Mouse (Mus musculus) NIH3T3 (cell line): ENCODE data around the gene Fam107a.
A peak's percentile ranks its signal among the peaks of the same experiment; 100 is the strongest.
"Not testable (repeated sequence)": the region's sequence is repeated elsewhere in the genome, so short reads cannot be mapped to it uniquely, and the experiment has no call there.

Experiments
- DNase-seq: peaks from one replicate; pipeline ENCODE4 v3.0.0-alpha.2; 2012; ENCODE audit warnings: low read depth

Gene Fam107a

DNA sequence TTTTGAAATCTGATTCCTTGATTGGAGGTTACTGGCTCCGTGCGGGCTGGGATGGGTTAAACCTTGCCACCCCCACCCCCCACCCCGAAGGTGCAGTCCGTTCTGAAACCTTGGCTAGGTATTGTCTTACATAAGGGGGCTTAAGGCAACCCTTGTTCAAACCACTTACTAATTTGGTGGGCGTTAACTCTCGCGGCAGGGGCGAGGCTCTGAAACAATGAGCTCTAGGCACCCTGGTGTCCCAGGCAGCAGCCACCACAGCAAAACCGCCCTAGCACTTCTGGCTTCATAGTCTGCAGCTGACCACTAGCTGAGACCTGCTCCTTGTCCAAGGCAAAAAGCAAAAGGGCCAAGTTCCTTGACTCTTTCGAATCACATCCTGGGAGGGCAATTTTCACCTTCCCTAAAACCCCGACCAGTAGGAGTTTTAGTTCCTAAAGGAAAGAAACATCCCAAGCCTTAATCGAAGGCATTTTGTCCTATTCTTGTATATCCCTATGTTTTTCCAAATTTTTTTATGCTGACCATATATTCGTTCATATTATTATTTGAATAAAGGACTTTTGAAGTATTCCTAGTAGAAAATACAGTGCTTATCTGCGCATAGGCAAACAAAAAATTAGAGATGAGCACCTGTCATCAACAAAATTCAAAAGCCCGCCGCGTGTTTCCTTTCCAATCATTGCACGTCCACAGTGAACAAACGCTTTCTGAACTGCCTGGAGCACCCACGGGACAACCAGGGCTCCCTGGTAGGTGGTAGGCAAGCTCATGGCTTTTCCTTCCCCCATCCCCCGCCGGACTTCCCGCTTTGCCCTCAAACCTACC, 1.2 kb downstream of the Fam107a start:
- DNase-seq = no peak

DNA sequence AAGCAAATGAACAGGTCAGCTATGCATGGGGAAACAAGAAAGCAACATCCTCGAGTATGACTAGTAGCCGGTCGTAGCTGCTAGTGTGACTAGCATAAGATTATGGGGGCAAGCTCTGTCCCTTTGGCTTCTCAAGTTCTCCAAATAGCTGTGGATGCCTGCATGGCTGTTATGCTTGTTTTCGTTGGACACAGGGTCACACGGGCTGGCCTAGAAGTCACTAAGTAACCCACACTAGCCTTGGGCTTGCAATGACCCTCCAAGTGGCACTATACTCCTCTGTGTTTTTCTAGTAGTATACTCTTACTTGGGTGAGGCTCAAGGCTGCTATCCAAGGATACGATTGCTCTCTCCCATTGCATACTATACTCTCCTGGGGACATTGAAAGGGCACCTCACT, 2.7 kb downstream of the Fam107a start:
- no peak for DNase-seq

DNA sequence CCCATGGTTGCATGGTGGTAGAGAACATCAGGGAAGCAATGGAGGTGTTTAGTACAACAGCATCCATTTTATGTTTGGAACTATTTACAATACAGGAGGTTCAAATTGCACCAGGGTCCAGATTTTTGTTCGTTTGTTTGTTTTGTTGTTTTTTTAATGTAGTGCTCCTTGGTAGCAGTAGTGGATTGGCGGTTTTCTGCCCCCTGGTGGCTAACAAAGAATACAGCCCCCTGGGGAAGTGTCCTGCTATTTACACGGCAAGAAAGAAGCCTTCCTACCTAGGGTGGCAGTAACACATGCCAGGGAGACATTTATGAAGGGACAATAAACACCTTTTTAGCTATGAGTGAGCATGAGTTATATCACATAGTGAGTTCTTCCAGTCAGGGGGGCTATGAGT, 3.3 kb downstream of the Fam107a start:
- DNase-seq = peak; percentile 62

DNA sequence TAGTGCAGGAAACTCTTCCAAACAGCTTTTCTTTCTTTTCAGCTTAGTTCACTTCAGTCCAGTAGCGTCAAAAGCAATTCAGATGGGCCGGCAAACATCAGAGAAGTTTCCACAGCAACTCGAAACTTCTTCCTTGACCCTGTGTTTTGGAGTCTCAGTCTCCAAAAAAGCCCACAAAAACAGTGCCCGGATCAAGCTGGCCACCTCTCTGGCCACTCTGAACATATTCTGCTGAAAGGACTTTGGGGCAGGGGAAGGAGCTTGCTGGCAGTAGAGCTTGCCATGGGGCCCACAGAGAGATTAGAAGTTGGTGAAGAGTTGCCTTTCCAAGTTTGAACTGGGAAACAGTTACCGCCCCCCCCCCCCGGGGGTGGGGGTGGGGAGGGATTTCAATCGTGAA, 3.9 kb downstream of the Fam107a start:
- no peak for DNase-seq

DNA sequence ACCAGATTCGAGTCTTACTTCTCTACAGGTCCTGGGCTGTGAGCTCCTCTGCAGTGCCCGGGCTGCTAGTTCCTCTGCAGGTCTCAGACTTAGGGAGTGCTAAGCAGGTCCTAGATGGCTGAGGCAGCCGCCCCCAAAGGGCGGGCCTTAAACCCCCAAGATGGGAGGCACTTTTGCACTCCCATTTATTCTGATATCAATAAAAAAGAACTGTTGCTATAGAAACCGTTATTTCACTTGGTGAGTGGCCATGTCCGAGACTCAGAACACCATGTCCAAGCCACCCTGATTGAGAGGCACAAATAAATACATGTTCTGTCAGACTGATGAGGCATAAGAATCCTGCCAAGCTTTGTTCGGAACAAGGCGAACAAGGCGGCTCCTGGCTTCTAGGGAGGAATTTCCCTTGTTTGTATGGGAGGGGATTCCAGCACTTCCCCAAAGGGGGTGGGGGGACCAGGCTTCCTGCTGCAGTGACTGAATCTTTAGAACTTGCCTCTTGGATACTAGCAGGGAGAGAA, 8.1 kb downstream of the Fam107a start:
- no peak for DNase-seq

DNA sequence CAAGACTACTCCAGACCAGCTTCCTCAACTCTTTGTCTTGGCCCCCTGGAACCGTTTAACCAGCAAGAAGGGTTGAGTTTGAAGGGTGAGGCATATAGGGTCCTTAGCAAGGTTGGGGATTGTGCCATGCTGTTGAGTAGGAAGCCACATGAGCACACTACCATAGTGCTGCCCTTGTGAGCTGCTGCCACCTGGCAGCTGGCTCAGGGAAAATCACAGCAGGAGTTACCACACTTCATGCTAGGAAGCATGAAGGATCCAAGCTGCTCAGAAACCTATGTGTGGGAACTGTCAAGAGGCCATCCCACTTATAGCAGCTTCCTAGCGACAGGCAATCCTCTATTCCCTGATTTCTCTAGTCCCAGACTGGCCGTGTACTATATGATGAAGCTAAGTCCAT, 9.2 kb downstream of the Fam107a start:
- DNase-seq = no peak

DNA sequence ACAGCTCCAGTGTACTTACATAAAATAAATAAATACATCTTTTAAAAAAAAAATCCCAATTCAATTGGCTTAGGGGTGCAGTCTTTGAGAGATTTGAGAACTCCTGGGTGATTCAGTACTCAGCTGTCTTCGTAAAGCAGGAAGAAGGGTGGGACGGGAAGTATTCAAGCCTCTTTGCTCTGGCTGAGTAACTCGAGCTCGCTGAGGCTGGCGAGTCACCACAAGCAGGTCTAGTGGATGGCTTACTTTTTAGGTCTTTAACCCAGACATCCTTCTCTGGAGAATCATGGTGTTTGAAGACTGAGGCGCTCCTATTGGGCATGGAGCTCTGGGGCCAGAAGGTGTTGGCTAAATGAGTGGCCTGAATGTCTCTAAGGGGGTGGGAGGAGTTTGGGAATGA, 10.9 kb downstream of the Fam107a start:
- peak; percentile 17 for DNase-seq

DNA sequence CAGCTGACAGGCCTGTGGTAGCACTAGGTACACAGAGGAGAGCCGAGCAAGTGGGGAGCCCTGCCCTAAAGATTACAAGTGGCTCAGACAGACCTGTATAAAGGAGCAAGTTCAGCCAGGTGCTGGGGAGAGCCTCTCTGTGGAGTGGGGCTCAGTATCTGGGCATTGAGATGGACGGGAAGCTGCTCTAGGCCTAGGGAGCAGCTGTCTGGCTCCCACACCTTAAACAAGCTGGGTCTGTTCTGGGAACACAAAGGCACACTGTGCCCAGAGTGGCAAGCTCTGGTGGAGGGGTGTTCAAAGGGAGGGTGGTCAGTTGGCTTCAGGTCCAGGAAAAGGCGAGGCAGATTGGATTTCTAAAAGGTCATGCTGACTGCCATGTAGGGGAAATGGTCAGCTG, 12.8 kb downstream of the Fam107a start:
- no peak for DNase-seq

DNA sequence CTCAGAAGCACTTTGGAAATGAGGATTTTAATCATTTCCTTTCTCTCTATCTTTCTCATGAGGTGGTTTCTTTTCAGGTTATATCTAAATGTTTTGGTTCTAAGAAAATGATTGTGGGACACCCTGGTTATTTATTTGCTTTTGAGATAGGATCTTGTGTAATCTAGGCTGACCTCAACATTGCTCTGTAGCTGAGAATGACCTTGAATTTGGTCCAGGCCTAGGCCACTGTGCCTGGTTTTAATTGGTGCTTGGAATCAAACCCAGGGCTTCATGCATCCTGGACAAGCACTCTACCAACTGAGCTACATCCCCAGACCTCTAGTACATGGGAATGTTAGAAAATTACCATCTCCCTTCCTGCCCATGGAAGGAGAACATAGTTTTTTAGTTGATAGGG, 13.7 kb downstream of the Fam107a start:
- no peak for DNase-seq

DNA sequence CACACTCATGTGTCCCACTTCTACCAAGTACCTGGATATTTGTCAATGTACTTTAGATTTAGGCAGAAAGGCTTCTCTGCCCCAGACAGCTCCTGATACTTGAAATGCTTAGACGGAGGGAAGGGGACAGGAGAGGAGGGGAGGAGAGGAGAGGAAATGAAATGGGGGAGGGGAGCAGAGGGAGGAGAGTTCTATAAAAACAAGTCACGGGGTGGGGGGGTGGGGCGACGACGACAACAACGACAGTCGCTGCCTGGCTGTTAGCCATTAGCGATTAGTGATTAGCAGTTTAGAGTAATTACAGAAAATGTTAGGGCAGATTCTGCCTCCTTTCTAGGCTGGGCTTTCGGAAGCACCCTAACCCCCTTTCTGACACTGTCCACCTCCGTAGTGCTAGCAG, 15.1 kb downstream of the Fam107a start:
- no peak for DNase-seq

DNA sequence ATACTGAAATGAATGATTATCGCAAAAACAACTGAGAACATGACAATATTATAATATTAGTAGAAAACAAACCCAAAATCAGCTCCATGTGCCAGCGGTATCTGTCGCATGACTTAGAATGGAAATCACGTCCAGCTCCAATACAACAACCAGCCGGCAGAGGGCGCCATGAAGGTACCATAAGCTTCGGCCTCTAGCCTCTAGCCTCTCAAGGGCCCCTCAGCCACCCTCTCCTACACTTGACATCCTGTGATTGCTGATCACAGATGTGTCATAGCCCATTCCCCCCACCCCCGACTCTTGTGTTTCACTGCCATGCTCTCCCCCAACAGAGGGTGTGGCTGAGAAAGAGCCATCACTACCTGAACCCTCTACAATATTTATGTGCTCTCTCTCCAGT, 17.5 kb downstream of the Fam107a start:
- peak; percentile 32 for DNase-seq

DNA sequence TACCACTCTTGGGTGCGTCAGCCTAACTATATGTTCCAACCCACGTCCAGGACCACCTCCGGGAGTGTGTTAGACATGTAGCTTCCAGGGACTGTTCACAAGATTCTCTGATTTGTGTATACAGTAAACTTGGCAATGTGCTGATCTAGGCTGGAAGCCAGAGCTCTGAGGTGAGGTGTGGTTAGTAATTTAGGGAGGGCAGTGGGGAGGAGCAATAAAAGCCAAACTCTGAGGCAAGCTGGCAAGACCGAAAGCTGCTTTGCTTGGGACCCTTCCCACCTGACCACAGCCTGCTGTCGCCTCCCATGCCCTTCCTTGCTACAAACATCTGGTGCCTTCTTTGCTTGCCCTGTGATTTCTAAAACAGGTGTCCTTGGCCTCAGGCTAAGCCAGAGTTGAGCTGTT, 19.9 kb downstream of the Fam107a start:
- DNase-seq = peak; percentile 77

DNA sequence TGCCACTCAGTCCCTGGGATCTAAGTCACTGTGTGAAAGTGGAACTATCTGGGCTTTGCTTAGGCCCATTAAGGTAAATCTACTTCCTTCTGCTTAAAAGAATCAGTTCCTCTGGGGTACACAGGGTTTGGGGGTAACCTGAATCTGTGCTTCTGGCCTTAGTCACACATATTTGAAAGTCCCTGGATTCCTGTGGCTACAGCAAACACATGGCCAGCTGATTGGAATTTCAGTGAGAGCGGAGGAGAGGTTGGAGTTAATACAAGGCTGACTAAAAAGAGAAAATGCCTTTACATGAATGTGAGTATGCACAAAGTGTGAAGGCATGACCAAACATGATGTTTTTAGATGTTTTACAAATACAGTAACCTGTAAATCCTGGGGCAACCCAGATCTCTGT, 23.6 kb downstream of the Fam107a start:
- peak; percentile 45 for DNase-seq

DNA sequence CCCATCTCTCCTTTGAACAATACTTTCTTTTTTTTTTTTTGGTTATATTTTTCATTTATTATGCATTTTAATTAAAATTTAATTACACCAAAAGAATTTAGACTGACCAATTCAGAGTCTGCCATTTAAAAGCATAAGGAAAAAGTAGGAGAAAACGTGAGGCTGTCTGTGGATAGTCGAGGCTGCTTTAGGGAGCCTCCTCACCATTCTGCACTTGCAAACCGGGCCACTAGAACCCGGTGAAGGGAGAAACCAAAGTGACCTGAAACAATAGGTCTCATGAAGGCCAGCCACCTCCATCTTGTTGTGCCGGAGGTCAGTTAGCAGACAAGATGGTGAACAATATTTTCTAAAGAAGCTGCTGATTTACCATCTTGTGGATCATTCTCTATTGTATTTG, 31.2 kb downstream of the Fam107a start:
- not testable (repeated sequence) for DNase-seq

DNA sequence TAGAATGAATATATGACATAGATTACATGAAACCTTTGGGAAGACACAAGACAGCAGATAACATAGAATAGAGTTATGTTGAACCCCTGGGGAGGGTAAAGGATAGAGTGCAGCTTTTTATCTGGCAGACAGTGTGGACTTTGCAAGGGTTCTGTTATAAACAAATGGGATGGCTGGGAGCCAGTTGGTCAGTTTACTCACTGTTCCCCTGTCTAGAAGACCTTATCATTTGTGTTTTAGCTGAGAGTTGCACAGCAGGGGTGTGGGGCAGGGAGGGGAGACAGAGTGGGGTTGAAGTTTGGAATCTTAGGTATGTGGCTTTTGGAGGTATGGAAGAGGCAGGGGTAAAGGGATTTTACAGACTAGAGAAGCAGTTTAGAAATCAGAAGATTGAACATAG, 34.0 kb downstream of the Fam107a start:
- peak; percentile 12 for DNase-seq

DNA sequence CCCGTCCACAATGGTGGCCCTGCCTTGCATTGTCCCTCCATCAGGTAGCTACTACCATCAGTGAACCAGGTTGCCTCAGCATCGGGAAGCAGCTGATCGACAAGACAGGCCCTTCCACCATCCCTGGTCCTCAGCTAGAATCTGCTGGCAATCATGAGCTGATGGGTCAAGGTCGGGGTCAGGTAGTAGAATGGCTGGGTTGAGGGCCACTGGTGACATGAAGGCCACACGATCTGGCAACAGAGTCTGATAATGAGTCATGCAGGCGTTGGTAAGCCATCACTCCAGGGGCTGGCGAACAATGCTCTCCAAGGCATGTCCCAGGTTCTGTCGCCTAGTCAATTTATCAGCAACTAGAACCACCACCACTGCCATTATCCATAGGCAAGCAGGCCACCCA, 46.5 kb downstream of the Fam107a start:
- not testable (repeated sequence) for DNase-seq

DNA sequence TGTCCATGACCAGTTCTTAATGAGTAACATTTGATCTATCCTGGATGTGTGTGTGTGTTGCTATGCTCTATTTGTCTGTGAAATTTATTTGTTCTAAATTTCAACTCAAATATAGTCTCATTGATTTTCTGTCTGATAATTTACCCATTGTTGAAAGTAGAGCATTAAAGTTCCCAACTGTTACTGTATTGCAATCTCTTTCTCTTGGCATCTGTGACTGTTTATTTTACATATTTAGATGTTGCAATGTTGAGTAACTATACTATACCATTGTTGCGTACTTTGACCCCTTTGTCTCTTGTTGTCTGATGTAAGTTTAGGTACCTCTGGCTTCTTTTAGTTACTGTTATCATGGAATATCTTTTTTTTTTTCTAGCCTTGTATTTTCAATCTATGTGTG, 53.4 kb downstream of the Fam107a start:
- DNase-seq = no peak

DNA sequence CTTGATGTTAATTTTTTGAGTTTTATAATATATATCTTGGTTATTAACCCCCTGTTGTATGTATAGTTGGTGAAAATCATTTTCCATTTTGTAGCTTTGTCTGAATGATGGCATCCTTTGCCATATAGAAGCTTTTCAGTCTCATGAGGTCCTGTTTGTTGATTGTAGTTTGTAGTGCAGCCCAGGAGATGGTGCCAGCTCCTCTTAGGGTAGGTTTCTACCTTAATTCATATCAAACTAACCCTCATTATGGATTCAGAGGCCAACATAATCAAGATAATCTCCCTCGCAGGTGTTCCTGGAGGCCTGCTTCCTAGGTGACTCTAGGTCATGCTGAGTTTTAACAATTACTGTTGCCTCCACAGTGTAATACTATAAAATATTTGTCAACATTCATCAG, 55.6 kb downstream of the Fam107a start:
- no peak for DNase-seq

DNA sequence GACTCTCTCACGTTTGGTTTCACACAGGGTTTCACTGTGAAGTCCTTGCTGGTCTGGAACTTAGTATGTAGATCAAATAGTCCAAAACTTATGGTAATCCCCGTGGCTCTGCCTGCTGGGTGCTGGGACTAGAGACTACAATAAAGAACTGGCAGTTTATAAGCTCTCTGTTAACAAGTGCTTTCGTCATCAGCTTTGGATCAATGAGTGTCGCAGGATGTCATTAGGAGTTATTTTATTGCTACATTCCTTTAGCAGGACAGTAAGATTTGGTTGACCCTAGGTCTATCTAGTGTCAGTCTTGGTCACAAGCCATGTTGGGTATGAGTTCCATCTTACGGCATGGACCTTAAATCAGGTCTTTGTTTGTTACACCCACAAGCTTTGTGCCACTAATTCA, 57.6 kb downstream of the Fam107a start:
- DNase-seq = no peak

DNA sequence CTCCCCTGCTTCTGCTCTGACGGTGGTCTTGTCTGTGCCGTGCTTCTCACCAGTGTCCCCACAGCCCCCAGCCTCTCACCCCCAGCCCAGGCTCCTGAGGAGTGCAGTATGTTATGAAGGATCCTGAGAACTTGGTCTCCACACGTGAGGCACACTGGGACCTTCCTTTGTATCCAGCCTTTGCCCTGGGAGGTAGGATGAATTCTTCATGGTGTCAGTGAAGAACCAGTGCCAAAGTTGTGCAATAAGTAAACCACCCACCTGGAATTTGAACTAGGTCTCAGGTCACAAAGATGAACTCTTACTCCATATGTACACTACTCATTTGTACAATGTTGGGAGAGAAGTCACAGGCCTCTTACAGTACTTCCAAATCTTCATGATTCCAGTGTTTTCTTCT, 58.7 kb downstream of the Fam107a start, which contains the start of gene Acox2:
TSS of gene Acox2 (minus strand) at position 188 of the 400 bp plus-strand sequence.
- no peak for DNase-seq

DNA sequence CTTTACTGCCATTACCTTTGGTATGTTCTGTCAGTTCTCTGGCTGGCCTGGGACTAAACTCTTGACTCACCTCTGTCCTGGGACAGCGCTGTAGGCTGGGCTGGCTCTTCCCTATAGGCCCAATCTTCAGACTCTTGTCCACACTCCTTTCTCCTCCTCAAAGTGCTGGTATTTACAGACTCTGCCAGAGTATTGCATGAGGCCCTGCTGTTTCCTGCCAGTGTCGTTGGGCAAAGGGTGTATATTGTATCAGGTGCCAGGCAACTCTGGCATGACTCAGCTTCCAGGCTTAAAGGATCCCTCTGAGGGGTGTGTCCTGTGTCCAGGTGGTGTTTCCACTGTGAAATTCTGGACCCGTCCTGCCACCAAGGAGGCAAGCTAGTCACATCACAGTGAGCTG, 59.1 kb downstream of the Fam107a start:
- no peak for DNase-seq

DNA sequence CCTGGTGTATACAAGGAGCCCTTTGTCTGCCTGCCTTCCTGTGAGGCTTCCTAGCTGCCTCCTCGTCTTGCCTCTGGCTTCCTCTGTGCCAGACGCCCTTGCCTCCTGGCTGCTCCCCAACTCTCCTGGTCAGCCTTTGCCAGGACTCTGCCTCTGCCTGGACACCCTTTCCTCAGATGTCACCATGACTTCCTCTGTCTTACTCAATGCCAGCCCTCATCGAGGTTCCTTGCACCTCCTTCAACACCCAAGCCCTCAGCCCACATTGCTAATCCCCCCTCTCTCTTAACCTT, 59.5 kb downstream of the Fam107a start:
- peak; percentile 16 for DNase-seq

DNA sequence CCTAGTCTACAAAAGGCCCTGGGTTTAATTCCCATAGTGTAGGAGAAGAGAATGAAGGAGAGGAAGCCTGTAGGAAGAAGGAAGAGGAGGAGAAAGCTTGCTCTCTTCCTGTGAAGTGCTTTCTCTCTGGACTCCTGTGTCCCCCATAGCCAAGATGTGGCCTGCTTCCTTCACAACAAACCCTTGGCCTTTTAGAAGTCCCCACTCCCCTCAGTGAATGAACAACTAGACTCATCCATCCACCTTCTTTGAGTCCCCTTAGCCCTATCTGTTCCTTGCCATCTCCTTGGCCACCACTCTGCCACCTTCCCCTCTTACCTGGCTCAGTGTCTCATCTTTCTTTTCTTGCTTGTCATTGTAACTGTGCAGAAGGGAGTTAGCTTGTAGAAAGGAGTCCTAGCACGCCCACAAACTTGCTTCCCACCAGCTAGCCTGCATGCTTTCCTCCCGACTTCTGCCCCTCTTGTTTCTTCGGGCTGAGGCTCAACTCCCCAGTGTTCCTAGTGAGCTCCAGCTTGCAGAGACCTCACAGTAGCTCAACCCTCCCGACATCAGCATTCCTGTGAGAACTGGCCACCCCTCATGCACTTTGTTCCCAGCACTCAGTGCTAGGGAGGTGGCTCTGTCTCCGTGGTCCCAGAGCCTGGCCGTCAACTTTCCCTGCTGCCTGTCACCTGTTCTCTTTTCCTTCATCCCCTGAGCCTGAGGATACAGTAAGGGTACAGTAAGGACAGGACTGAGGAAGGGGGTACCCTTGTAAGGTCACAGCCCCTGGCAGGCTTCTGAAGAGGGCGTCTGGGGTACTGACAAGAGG, 60.1 kb downstream of the Fam107a start:
- no peak for DNase-seq
